Mouse (Mus musculus): ENCODE data around the gene Cyp2d10. TPM values are rescaled to one million over a fixed set of nuclear protein-coding genes. Genes with fewer than 3 reads are reported as not detected.

Gene Cyp2d10
- polyA plus RNA-seq, 1 experiment: not detected

DNA sequence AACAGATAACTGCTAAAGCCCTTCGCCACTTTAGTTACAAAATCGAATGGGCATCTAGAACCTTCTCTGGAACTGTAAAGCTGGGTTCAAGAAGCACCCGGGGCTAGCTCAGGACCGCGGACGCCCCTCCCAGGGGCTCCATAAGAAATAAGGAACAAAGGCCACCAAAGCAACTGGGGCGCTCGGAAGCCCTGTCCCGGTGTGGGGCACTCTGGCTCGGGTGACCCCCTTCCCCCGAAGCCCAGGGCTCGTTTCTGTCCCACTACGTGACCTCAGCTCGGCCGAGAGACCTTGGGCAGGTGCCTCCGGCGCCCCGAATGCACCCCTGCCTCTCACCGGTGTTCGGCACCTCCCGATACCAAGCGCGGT is 53.3 kb downstream of the Cyp2d10 start:
- Histone ChIP-seq H3ac (ENCODE audit: control insufficient read depth, insufficient read length) (peak overlapping the region; percentile 39), H3K79me2 (ENCODE audit: control insufficient read depth, insufficient read depth) (peaks cover 29% of the 10 kb centered on the region), H3K4me3 (peak overlapping the region; percentile 86), H3K4me2 (ENCODE audit: low read depth) (peak overlapping the region; percentile 77), H3K27me3 (ENCODE audit: control insufficient read depth, insufficient read depth, insufficient read length) (no peaks in the 10 kb centered on the region), H3K36me3 (ENCODE audit: control insufficient read depth, insufficient read depth) (peaks cover 24% of the 10 kb centered on the region)
- TF ChIP-seq POLR2AphosphoS2 (IDR thresholded peaks at IDR 0.05; ENCODE audit: insufficient read length, low read depth) (no peak), E2F4 (IDR thresholded peaks at IDR 0.05; ENCODE audit: insufficient read depth) (no peak), REST (IDR thresholded peaks at IDR 0.05; ENCODE audit: insufficient read depth, insufficient read length) (no peak), POLR2A (IDR thresholded peaks at IDR 0.05; ENCODE audit: insufficient read length, low read depth) (no peak)

DNA sequence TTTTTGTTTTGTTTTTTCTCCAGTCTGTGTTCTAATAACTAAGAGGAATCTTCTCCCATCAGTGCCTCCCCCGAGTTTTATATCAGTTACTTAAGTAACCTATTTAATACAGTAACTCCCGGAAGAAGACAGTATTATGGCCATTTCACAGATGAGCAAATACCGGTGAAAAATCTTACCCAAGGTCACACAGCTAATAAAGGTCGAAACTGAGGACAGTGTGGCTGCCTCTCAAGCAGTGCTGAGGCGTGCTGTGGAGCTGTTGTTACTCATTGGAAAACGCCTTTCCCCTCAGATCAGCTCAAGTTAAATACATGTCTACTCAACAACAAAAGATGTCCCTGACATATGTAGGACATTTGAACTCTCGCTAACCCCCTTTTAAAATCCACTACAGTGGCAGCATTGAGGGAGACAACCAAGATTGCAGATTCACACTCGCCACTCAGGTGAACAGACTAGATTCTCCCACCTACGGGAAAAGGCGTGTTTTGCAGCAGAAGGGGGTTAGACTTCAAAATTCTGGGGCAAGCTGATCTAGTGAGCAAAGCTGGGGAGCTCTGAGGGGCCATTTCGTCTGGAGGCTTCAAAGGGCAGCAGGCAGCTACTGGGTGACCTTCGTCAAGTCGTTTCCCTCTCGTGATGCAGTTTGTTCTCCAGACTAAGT is 53.8 kb downstream of the Cyp2d10 start:
- H3K79me2 ChIP-seq (ENCODE audit: control insufficient read depth, insufficient read depth): peaks cover 34% of the 10 kb centered on the region
- no peaks in the 10 kb centered on the region for H3K27me3 ChIP-seq (ENCODE audit: control insufficient read depth, insufficient read depth, insufficient read length)
- TF ChIP-seq SRF (IDR thresholded peaks at IDR 0.05; ENCODE audit: control insufficient read depth, insufficient read length, low read depth) (no peak), POLR2AphosphoS2 (IDR thresholded peaks at IDR 0.05; ENCODE audit: insufficient read length, low read depth) (no peak), E2F4 (IDR thresholded peaks at IDR 0.05; ENCODE audit: insufficient read depth) (no peak), USF1 (IDR thresholded peaks at IDR 0.05; ENCODE audit: low read depth) (no peak), MYOD1 (IDR thresholded peaks at IDR 0.05; ENCODE audit: control insufficient read depth in 1 of 3, insufficient read length in 2 of 3, low read depth in 2 of 3) (no peak), POLR2A (IDR thresholded peaks at IDR 0.05; ENCODE audit: insufficient read length, low read depth) (no peak), MAX (IDR thresholded peaks at IDR 0.05; ENCODE audit: low read depth) (no peak), CEBPB (IDR thresholded peaks at IDR 0.05; ENCODE audit: insufficient read depth, poor library complexity, severe bottlenecking) (no peak), REST (IDR thresholded peaks at IDR 0.05; ENCODE audit: insufficient read depth, insufficient read length) (no peak), MYOG (IDR thresholded peaks at IDR 0.05; ENCODE audit: control insufficient read depth in 1 of 3, insufficient read depth in 1 of 3, insufficient read length in 2 of 3, low read depth in 2 of 3) (no peak), TCF3 (IDR thresholded peaks at IDR 0.05; ENCODE audit: insufficient read length, low read depth) (no peak), TCF12 (IDR thresholded peaks at IDR 0.05; ENCODE audit: insufficient read depth, poor library complexity, severe bottlenecking) (no peak)
- peaks cover 30% of the 10 kb centered on the region for H3K36me3 ChIP-seq (ENCODE audit: control insufficient read depth, insufficient read depth)
- H3K4me3 ChIP-seq: peak overlapping the region; percentile 86
- peak overlapping the region; percentile 39 for H3ac ChIP-seq (ENCODE audit: control insufficient read depth, insufficient read length)
- H3K4me2 ChIP-seq (ENCODE audit: low read depth): peak overlapping the region; percentile 77

Other genes with a start within 250 kb of the Cyp2d10 start
- gene Shisa8, start 194.4 kb downstream of the Cyp2d10 start, polyA plus RNA-seq (2012; fragmentation: generic; extraction: Trizol): 0.13 TPM
- 0.14 TPM for gene Tnfrsf13c, start 182.8 kb downstream of the Cyp2d10 start, polyA plus RNA-seq (2012; fragmentation: generic; extraction: Trizol)
- 28.1 TPM for gene Cenpm, start 162.4 kb downstream of the Cyp2d10 start, polyA plus RNA-seq (2012; fragmentation: generic; extraction: Trizol)
- not detected for gene 1500009C09Rik, start 154.8 kb downstream of the Cyp2d10 start, polyA plus RNA-seq (2012; fragmentation: generic; extraction: Trizol)
- 0.01 TPM for gene Sept3, start 132.3 kb downstream of the Cyp2d10 start, polyA plus RNA-seq (2012; fragmentation: generic; extraction: Trizol)
- gene Wbp2nl, start 108.2 kb downstream of the Cyp2d10 start, polyA plus RNA-seq (2012; fragmentation: generic; extraction: Trizol): not detected
- gene Naga, start 68.3 kb downstream of the Cyp2d10 start, polyA plus RNA-seq (2012; fragmentation: generic; extraction: Trizol): 53.2 TPM
- gene Pheta2, start 68.3 kb downstream of the Cyp2d10 start, polyA plus RNA-seq (2012; fragmentation: generic; extraction: Trizol): 0.05 TPM
- 665 TPM for gene Smdt1, start 68.2 kb downstream of the Cyp2d10 start, polyA plus RNA-seq (2012; fragmentation: generic; extraction: Trizol)
- 517 TPM for gene Ndufa6, start 52.9 kb downstream of the Cyp2d10 start, polyA plus RNA-seq (2012; fragmentation: generic; extraction: Trizol)
- gene Cyp2d22, start 26.9 kb downstream of the Cyp2d10 start, polyA plus RNA-seq (2012; fragmentation: generic; extraction: Trizol): 2.4 TPM
- not detected for gene Cyp2d11, start 13.2 kb downstream of the Cyp2d10 start, polyA plus RNA-seq (2012; fragmentation: generic; extraction: Trizol)
- not detected for gene Cyp2d9, start 26.2 kb upstream of the Cyp2d10 start, polyA plus RNA-seq (2012; fragmentation: generic; extraction: Trizol)
- gene Cyp2d12, start 147.9 kb upstream of the Cyp2d10 start, polyA plus RNA-seq (2012; fragmentation: generic; extraction: Trizol): not detected
- not detected for gene Cyp2d34, start 213.8 kb upstream of the Cyp2d10 start, polyA plus RNA-seq (2012; fragmentation: generic; extraction: Trizol)